Mouse (Mus musculus) gastrocnemius, postnatal 36 days (tissue): ENCODE data around the gene Glod4. TPM values are rescaled to one million over a fixed set of nuclear protein-coding genes. Genes with fewer than 3 reads are reported as not detected.
"Not testable (repeated sequence)": the region's sequence is repeated elsewhere in the genome, so short reads cannot be mapped to it uniquely, and the experiment has no call there.

Experiments
- DNase-seq, 2 experiments: peaks; one replicate each; pipeline ENCODE4 v3.0.0; 2022
- intact Hi-C: fragments of 180-260 bp; cut with DNase I; formaldehyde crosslinking; loops from one replicate; pipeline ENCODE4 v1.15.1; 2025
- total RNA-seq, 2 experiments: library from RNA; stranded (reverse); gene quantifications; 2 replicates each; pipeline ENCODE4 v1.2.3; 2021

The Glod4 gene
- total RNA-seq, 2 experiments from 2014 or later, result 16.6 to 17.2 TPM

- DNase-seq, result peak in 1 of 2 experiments; percentile 25
- intact Hi-C loops, result not testable (repeated sequence)
These were observed 31.9 kb downstream of the Glod4 start for GRCm38 (mm10) chr11:76211595-76211994.

GRCm38 (mm10) chr11:76210228-76210985, 33.1 kb downstream of the Glod4 start:
- DNase-seq, result no peak
- intact Hi-C loops, result no loop called here

GRCm38 (mm10) chr11:76206793-76207192, 36.7 kb downstream of the Glod4 start:
- intact Hi-C loops, result no loop called here
- DNase-seq, result no peak

GRCm38 (mm10) chr11:76201761-76202674, 41.5 kb downstream of the Glod4 start:
- intact Hi-C loops, result no loop called here
- DNase-seq, result peak; percentile 77 to 86

- intact Hi-C loops, result no loop called here
- DNase-seq, result no peak
These were observed 46.5 kb downstream of the Glod4 start for GRCm38 (mm10) chr11:76196977-76197469.

GRCm38 (mm10) chr11:76196275-76196976, 47.1 kb downstream of the Glod4 start:
- DNase-seq, result no peak
- intact Hi-C loops, result no loop called here

- no peak for DNase-seq
- intact Hi-C loops, result no loop called here
These were observed 56.6 kb downstream of the Glod4 start for GRCm38 (mm10) chr11:76186908-76187307.

GRCm38 (mm10) chr11:76183745-76184144, 59.8 kb downstream of the Glod4 start:
- intact Hi-C loops, result no loop called here
- no peak for DNase-seq

GRCm38 (mm10) chr11:76180146-76180540, 63.4 kb downstream of the Glod4 start:
- DNase-seq, result no peak
- intact Hi-C loops, result no loop called here

- DNase-seq, result peak; percentile 83 to 85
- intact Hi-C loops, result no loop called here
These were observed 63.9 kb downstream of the Glod4 start, which contains the start of the genes Vps53 and Fam57a for GRCm38 (mm10) chr11:76179495-76180145. Gene Vps53, minus strand, starts transcription at chr11:76179647. Gene Fam57a, plus strand, starts transcription at chr11:76179671.

- intact Hi-C loops, result no loop called here
- no peak for DNase-seq
These were observed 64.6 kb downstream of the Glod4 start for GRCm38 (mm10) chr11:76178726-76179494.

GRCm38 (mm10) chr11:76170207-76170606, 73.3 kb downstream of the Glod4 start:
- intact Hi-C loops, result no loop called here
- no peak for DNase-seq

- intact Hi-C loops, result loop anchor here (5.0 kb wide), 2 partner anchors 142 to 387 kb away; partner anchors contain the start of gene Rflnb
- DNase-seq, result no peak
These were observed 74.5 kb downstream of the Glod4 start for GRCm38 (mm10) chr11:76168976-76169375.

GRCm38 (mm10) chr11:76167079-76167765, 76.3 kb downstream of the Glod4 start:
- peak in 1 of 2 experiments; percentile 52 for DNase-seq
- intact Hi-C loops, result loop anchor here (2.0 to 5.0 kb wide), 3 partner anchors 82 to 385 kb away; partner anchors contain the start of gene Rflnb

- intact Hi-C loops, result loop anchor here (2.0 to 5.0 kb wide), 3 partner anchors 82 to 384 kb away; partner anchors contain the start of gene Rflnb
- DNase-seq, result no peak
These were observed 76.9 kb downstream of the Glod4 start for GRCm38 (mm10) chr11:76166657-76167056.

GRCm38 (mm10) chr11:76160251-76160650, 83.3 kb downstream of the Glod4 start:
- intact Hi-C loops, result no loop called here

GRCm38 (mm10) chr11:76158375-76158774, 85.2 kb downstream of the Glod4 start:
- intact Hi-C loops, result no loop called here
- DNase-seq, result no peak

More at GRCm38 (mm10) chr11:76160251-76160650, 83.3 kb downstream of the Glod4 start:
- no peak for DNase-seq

- DNase-seq, result no peak
- intact Hi-C loops, result no loop called here
These were observed 88.7 kb downstream of the Glod4 start for GRCm38 (mm10) chr11:76154861-76155260.
